In genomic region chr17:33823171-33823570, GRCm38 (mm10) we compare ENCODE assay signal across 8 mouse cellular contexts. TPM values are rescaled to one million over a fixed set of nuclear protein-coding genes. Genes with fewer than 3 reads are reported as not detected.
DNase-seq lines count a peak whose midpoint lies in the region; ATAC-seq and TF ChIP-seq lines count a peak whose summit lies in the region.
"Not testable (repeated sequence)": the region's sequence is repeated elsewhere in the genome, so short reads cannot be mapped to it uniquely, and the experiment has no call there.

No protein-coding gene starts in this region.

- peak overlapping the region; percentile 74 for H3K4me2 ChIP-seq in embryonic facial prominence, embryonic 14.5 days (ENCODE audit: low read depth, low read length)
- peak overlapping the region; percentile 97 for H3K4me2 ChIP-seq in hindbrain, embryonic 13.5 days
- peak overlapping the region; percentile 68 for H3K4me2 ChIP-seq in liver, embryonic 15.5 days
- H3K4me2 ChIP-seq in midbrain, embryonic 13.5 days (replicated peaks) = peak overlapping the region; percentile 76
- peak overlapping the region; percentile 84 for H3K4me2 ChIP-seq in stomach, embryonic 15.5 days

- not testable (repeated sequence) for TF ChIP-seq CTCF in layer of hippocampus, adult 2 months (conservative IDR thresholded peaks at IDR 0.05)

- ATAC-seq in embryonic facial prominence, embryonic 14.5 days (ENCODE audit: low read depth); hindbrain, embryonic 13.5 days (ENCODE audit: low FRiP score); liver, embryonic 15.5 days (ENCODE audit: insufficient read depth); midbrain, embryonic 13.5 days; stomach, embryonic 15.5 days (ENCODE audit: insufficient read depth, low FRiP score, low read depth): not testable (repeated sequence)

- H3K27me3 ChIP-seq in embryonic facial prominence, embryonic 14.5 days (replicated peaks; ENCODE audit: control insufficient read depth, insufficient read depth, low read length); hindbrain, embryonic 13.5 days; liver, embryonic 15.5 days; midbrain, embryonic 13.5 days; stomach, embryonic 15.5 days (replicated peaks): not testable (repeated sequence)

- in situ Hi-C loops in ES-E14 (cut with MboI; ENCODE audit: low sequenced_read_pairs in 2 of 2, unreplicated experiment in 2 of 2) = not testable (repeated sequence)

- 81% methylated on average over 8 of the region's 8 CpGs for WGBS in embryonic facial prominence, embryonic 14.5 days
- 87% methylated on average over 8 of the region's 8 CpGs for WGBS in hindbrain, embryonic 13.5 days
- WGBS in liver, embryonic 15.5 days (ENCODE audit: insufficient replicate concordance) = 60% methylated on average over 8 of the region's 8 CpGs
- WGBS in midbrain, embryonic 13.5 days = 91% methylated on average over 8 of the region's 8 CpGs
- WGBS in stomach, embryonic 15.5 days = 77% methylated on average over 8 of the region's 8 CpGs

- not testable (repeated sequence) for H3K9me3 ChIP-seq in ES-E14 (ENCODE audit: control insufficient read depth, insufficient read depth, low read depth, low read length); embryonic facial prominence, embryonic 14.5 days (ENCODE audit: control insufficient read depth, low read length); hindbrain, embryonic 13.5 days; liver, embryonic 15.5 days (replicated peaks); midbrain, embryonic 13.5 days; stomach, embryonic 15.5 days

- H3K27ac ChIP-seq in ES-E14 (ENCODE audit: insufficient read depth, low read depth, low read length, poor library complexity, severe bottlenecking) = peak overlapping the region; percentile 90
- H3K27ac ChIP-seq in embryonic facial prominence, embryonic 14.5 days (replicated peaks; ENCODE audit: low read depth, low read length) = 0 out of 2 replicates have a peak overlapping the region, but pooled peaks have one; percentile 1
- H3K27ac ChIP-seq in hindbrain, embryonic 13.5 days = 0 out of 2 replicates have a peak overlapping the region, but pooled peaks have one; percentile 8
- peak overlapping the region; percentile 95; the same call in 1 of the 2 replicates for H3K27ac ChIP-seq in layer of hippocampus, adult 2 months
- 0 out of 2 replicates have a peak overlapping the region, but pooled peaks have one; percentile 35 for H3K27ac ChIP-seq in liver, embryonic 15.5 days (replicated peaks)
- not testable (repeated sequence) for H3K27ac ChIP-seq in midbrain, embryonic 13.5 days; stomach, embryonic 15.5 days

- H3K9ac ChIP-seq in ES-E14 (ENCODE audit: insufficient read depth, low read depth, low read length, poor library complexity, severe bottlenecking) = peak overlapping the region; percentile 100
- H3K9ac ChIP-seq in embryonic facial prominence, embryonic 14.5 days (ENCODE audit: low read depth, low read length) = peak overlapping the region; percentile 88
- H3K9ac ChIP-seq in hindbrain, embryonic 13.5 days = peak overlapping the region; percentile 85
- H3K9ac ChIP-seq in liver, embryonic 15.5 days = peak overlapping the region; percentile 51
- peak overlapping the region; percentile 82 for H3K9ac ChIP-seq in midbrain, embryonic 13.5 days (replicated peaks)
- peak overlapping the region; percentile 73 for H3K9ac ChIP-seq in stomach, embryonic 15.5 days

- H3K4me1 ChIP-seq in ES-E14 (ENCODE audit: control insufficient read depth in 2 of 2, insufficient read depth in 2 of 2, low read length in 2 of 2, poor library complexity in 1 of 2) = peaks cover 10 to 14% of the 10 kb centered on the region in 2 experiments
- peaks cover 16% of the 10 kb centered on the region for H3K4me1 ChIP-seq in embryonic facial prominence, embryonic 14.5 days (ENCODE audit: control insufficient read depth, insufficient read depth, low read length)
- H3K4me1 ChIP-seq in hindbrain, embryonic 13.5 days (replicated peaks) = peaks cover 57% of the 10 kb centered on the region
- peaks cover 62% of the 10 kb centered on the region for H3K4me1 ChIP-seq in liver, embryonic 15.5 days (replicated peaks)
- peaks cover 38% of the 10 kb centered on the region for H3K4me1 ChIP-seq in midbrain, embryonic 13.5 days (replicated peaks)
- peaks cover 27% of the 10 kb centered on the region for H3K4me1 ChIP-seq in stomach, embryonic 15.5 days

- peak overlapping the region; percentile 84 to 98 for H3K4me3 ChIP-seq in ES-E14 (ENCODE audit: insufficient read depth in 1 of 2, low read depth in 1 of 2, low read length in 2 of 2, poor library complexity in 1 of 2, severe bottlenecking in 1 of 2)
- peak overlapping the region; percentile 68 for H3K4me3 ChIP-seq in embryonic facial prominence, embryonic 14.5 days (ENCODE audit: low read depth, low read length)
- H3K4me3 ChIP-seq in hindbrain, embryonic 13.5 days = peak overlapping the region; percentile 76
- H3K4me3 ChIP-seq in layer of hippocampus, adult 2 months = peak overlapping the region; percentile 63
- peak overlapping the region; percentile 66 for H3K4me3 ChIP-seq in liver, embryonic 15.5 days (replicated peaks)
- peak overlapping the region; percentile 82 for H3K4me3 ChIP-seq in midbrain, embryonic 13.5 days (replicated peaks)
- H3K4me3 ChIP-seq in stomach, embryonic 15.5 days (replicated peaks) = peak overlapping the region; percentile 70

- peaks cover 50% of the 10 kb centered on the region for H3K36me3 ChIP-seq in ES-E14 (ENCODE audit: control insufficient read depth, insufficient read depth, low read length, poor library complexity, severe bottlenecking)
- H3K36me3 ChIP-seq in embryonic facial prominence, embryonic 14.5 days (ENCODE audit: control insufficient read depth, insufficient read depth, low read length) = peaks cover 58% of the 10 kb centered on the region
- peaks cover 43% of the 10 kb centered on the region for H3K36me3 ChIP-seq in hindbrain, embryonic 13.5 days
- peaks cover 52% of the 10 kb centered on the region for H3K36me3 ChIP-seq in liver, embryonic 15.5 days (replicated peaks)
- peaks cover 47% of the 10 kb centered on the region for H3K36me3 ChIP-seq in midbrain, embryonic 13.5 days
- H3K36me3 ChIP-seq in stomach, embryonic 15.5 days = peaks cover 40% of the 10 kb centered on the region

- not testable (repeated sequence) for DNase-seq in ES-E14 (ENCODE audit: low read depth, low spot score); embryonic facial prominence, embryonic 14.5 days (ENCODE audit: low spot score); layer of hippocampus, adult 2 months (ENCODE audit: low spot score in 2 of 2)
- peak; percentile 91 for DNase-seq in heart, adult 11 months

RNA-seq across cellular contexts. Expression of gene Rps28, which starts 1.2 kb away (rescaled TPM):
- total RNA-seq in ES-E14 (2012; rRNA removed) = 5,476 and 6,336 TPM in 2 replicates
- polyA plus RNA-seq in embryonic facial prominence, embryonic 14.5 days (2014; fragmentation: Nextera tagmentation; extraction: Ambion mirVana) = 1,198 and 1,307 TPM in 2 replicates
- polyA plus RNA-seq in hindbrain, embryonic 13.5 days (2015; fragmentation: Nextera tagmentation; extraction: Ambion mirVana) = 683 and 734 TPM in 2 replicates
- 100 to 1,000 TPM; 723 to 770 TPM for total RNA-seq in layer of hippocampus, adult 2 months (2021)
- 356 and 444 TPM in 2 replicates for polyA plus RNA-seq in liver, embryonic 15.5 days (2015; fragmentation: Nextera tagmentation; extraction: Ambion mirVana)
- polyA plus RNA-seq in midbrain, embryonic 13.5 days (2015; fragmentation: Nextera tagmentation; extraction: Ambion mirVana) = 704 and 707 TPM in 2 replicates
- polyA plus RNA-seq in stomach, embryonic 15.5 days (2015; fragmentation: Nextera tagmentation; extraction: Ambion mirVana) = 888 and 917 TPM in 2 replicates

RNA-seq across cellular contexts. Expression of gene Ndufa7, which starts 1.2 kb away (rescaled TPM):
- 639 and 871 TPM in 2 replicates for total RNA-seq in ES-E14 (2012; rRNA removed)
- polyA plus RNA-seq in embryonic facial prominence, embryonic 14.5 days (2014; fragmentation: Nextera tagmentation; extraction: Ambion mirVana) = 479 and 488 TPM in 2 replicates
- 497 and 540 TPM in 2 replicates for polyA plus RNA-seq in hindbrain, embryonic 13.5 days (2015; fragmentation: Nextera tagmentation; extraction: Ambion mirVana)
- total RNA-seq in layer of hippocampus, adult 2 months (2021) = 100 to 1,000 TPM; 207 to 208 TPM
- 240 and 251 TPM in 2 replicates for polyA plus RNA-seq in liver, embryonic 15.5 days (2015; fragmentation: Nextera tagmentation; extraction: Ambion mirVana)
- polyA plus RNA-seq in midbrain, embryonic 13.5 days (2015; fragmentation: Nextera tagmentation; extraction: Ambion mirVana) = 482 and 516 TPM in 2 replicates
- 459 and 493 TPM in 2 replicates for polyA plus RNA-seq in stomach, embryonic 15.5 days (2015; fragmentation: Nextera tagmentation; extraction: Ambion mirVana)

RNA-seq across cellular contexts. Expression of gene Kank3, which starts 12.9 kb away (rescaled TPM):
- 81.1 and 165 TPM in 2 replicates for total RNA-seq in ES-E14 (2012; rRNA removed)
- polyA plus RNA-seq in embryonic facial prominence, embryonic 14.5 days (2014; fragmentation: Nextera tagmentation; extraction: Ambion mirVana) = 38.7 and 39.4 TPM in 2 replicates
- 37.4 and 40.5 TPM in 2 replicates for polyA plus RNA-seq in hindbrain, embryonic 13.5 days (2015; fragmentation: Nextera tagmentation; extraction: Ambion mirVana)
- 10 to 100 TPM; 35.2 to 40.6 TPM for total RNA-seq in layer of hippocampus, adult 2 months (2021)
- polyA plus RNA-seq in liver, embryonic 15.5 days (2015; fragmentation: Nextera tagmentation; extraction: Ambion mirVana) = 10.4 and 12.8 TPM in 2 replicates
- polyA plus RNA-seq in midbrain, embryonic 13.5 days (2015; fragmentation: Nextera tagmentation; extraction: Ambion mirVana) = 28.6 and 36.2 TPM in 2 replicates
- 31.4 and 31.5 TPM in 2 replicates for polyA plus RNA-seq in stomach, embryonic 15.5 days (2015; fragmentation: Nextera tagmentation; extraction: Ambion mirVana)

RNA-seq across cellular contexts. Expression of gene Cd320, which starts 19.7 kb away (rescaled TPM):
- total RNA-seq in ES-E14 (2012; rRNA removed) = 131 and 228 TPM in 2 replicates
- 60.5 and 62.3 TPM in 2 replicates for polyA plus RNA-seq in embryonic facial prominence, embryonic 14.5 days (2014; fragmentation: Nextera tagmentation; extraction: Ambion mirVana)
- polyA plus RNA-seq in hindbrain, embryonic 13.5 days (2015; fragmentation: Nextera tagmentation; extraction: Ambion mirVana) = 59.0 and 60.3 TPM in 2 replicates
- total RNA-seq in layer of hippocampus, adult 2 months (2021) = 10 to 100 TPM; 22.6 to 25.0 TPM
- polyA plus RNA-seq in liver, embryonic 15.5 days (2015; fragmentation: Nextera tagmentation; extraction: Ambion mirVana) = 14.4 and 14.7 TPM in 2 replicates
- polyA plus RNA-seq in midbrain, embryonic 13.5 days (2015; fragmentation: Nextera tagmentation; extraction: Ambion mirVana) = 64.0 and 66.9 TPM in 2 replicates
- 59.1 and 62.6 TPM in 2 replicates for polyA plus RNA-seq in stomach, embryonic 15.5 days (2015; fragmentation: Nextera tagmentation; extraction: Ambion mirVana)

RNA-seq across cellular contexts. Expression of gene Angptl4, which starts 41.5 kb away (rescaled TPM):
- total RNA-seq in ES-E14 (2012; rRNA removed) = 30.5 and 39.3 TPM in 2 replicates
- 35.7 and 52.1 TPM in 2 replicates for polyA plus RNA-seq in embryonic facial prominence, embryonic 14.5 days (2014; fragmentation: Nextera tagmentation; extraction: Ambion mirVana)
- 23.5 and 24.7 TPM in 2 replicates for polyA plus RNA-seq in hindbrain, embryonic 13.5 days (2015; fragmentation: Nextera tagmentation; extraction: Ambion mirVana)
- 1 to 10 TPM; 4.1 to 4.2 TPM for total RNA-seq in layer of hippocampus, adult 2 months (2021)
- polyA plus RNA-seq in liver, embryonic 15.5 days (2015; fragmentation: Nextera tagmentation; extraction: Ambion mirVana) = 23.0 and 27.6 TPM in 2 replicates
- polyA plus RNA-seq in midbrain, embryonic 13.5 days (2015; fragmentation: Nextera tagmentation; extraction: Ambion mirVana) = 14.3 and 17.1 TPM in 2 replicates
- 22.6 and 24.7 TPM in 2 replicates for polyA plus RNA-seq in stomach, embryonic 15.5 days (2015; fragmentation: Nextera tagmentation; extraction: Ambion mirVana)
